Mouse (Mus musculus) mouse embryonic stem cell (cell line): Measurements from ENCODE around the gene Ly6f.
"Not testable (repeated sequence)": the region's sequence is repeated elsewhere in the genome, so short reads cannot be mapped to it uniquely, and the experiment has no call there.

Source experiments
- in situ Hi-C, 2 experiments: fragments of 300-500 bp; cut with MboI; formaldehyde crosslinking; loops; 1 replicate in 1 of 2; 3 replicates in 1 of 2; pipeline ENCODE4 v1.14.3; 2019 to 2020; ENCODE audit warnings: low sequenced_read_pairs in 2 of 2, low pct_unique_long_range_greater_than_20kb in 1 of 2, mixed read lengths in 1 of 2; ENCODE audit not compliant: unreplicated experiment in 1 of 2

Gene Ly6f

DNA sequence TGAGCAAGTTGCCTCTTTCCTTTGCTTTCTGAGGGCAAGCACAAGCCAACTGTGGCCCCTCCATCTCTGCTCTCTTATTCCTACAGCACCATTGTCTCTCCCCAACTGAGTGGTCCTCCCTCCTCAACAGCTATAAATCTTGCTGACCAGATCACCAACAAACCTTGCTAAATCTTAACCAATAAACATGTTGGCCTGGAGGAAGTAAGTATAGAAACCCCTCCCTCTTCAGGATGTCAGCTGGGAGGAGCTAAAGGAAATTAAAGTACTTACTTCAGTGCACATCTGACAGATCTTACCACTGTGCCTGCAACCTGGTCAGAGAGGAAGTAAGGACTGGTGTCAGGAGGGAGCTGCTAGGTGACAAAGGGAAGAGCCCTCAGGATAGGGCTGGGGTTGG lies at the start of gene Ly6f:
TSS of gene Ly6f (plus strand) at position 301 of the 400 bp plus-strand sequence.
- in situ Hi-C loops: no loop called here

DNA sequence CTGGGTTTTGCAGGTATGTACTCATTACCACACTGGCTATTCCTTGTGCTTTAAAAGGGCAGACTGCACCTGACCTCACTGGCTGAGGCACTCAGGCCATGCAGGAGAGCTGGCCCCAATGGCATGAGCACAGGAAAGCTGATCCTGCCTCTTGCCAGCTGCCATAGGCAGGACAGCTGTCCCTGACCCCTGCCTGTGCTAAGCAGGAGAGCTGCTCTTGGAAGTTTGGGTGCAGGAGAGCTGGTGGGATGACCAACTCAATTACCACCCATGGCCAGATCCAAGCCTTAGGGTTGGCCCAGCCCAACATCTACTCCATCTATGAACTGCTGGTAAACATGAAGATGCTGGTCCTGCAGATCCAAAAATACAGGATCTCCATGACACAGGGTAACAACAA lies 46.3 kb upstream of the Ly6f start:
- in situ Hi-C loops: no loop called here

DNA sequence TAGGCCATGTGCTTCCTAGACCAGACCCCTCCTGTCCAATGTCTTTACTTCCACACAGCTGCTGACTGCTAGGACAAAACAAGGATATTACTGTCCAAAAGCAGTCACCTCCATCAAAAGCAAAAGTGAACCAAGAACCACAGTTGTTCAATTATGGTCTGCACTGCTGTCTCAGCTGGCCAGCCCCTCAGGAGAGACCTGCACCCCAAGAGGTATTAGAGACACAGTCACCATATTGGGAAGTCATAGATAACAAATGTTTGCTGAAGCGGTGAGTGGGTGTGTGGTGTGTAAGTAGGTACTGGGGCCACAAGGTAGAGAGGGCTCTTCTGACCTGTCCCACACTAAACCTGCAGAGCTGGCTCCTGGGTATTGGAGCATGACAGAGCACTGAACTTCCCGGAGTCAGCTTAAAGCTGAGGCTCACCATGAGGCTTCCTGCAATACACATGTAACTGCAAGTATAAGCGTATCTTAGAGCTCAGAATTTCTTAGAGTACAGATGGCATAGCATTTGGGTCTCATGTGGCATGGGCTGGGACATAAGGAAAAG lies 30.4 kb upstream of the Ly6f start:
- in situ Hi-C loops: no loop called here

DNA sequence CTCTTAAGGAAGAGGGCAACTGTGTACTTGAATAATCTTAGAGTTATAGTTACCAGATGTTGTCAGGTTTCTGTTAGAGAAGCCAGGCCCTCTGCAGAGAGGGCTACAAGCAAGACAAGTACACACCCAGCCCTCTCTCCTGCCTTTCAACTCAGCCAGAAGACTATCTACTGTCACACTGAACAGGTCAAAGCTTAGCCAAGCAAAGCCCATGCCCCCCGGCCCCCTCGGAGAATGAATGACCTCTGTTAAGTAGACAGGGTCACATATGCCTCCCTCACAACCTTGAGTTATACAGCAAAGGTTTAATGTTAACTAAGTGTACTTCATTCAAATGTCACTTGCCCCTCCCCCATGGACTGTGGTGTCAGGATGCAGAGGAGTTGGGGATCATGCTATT lies 27.7 kb upstream of the Ly6f start:
- in situ Hi-C loops: no loop called here

DNA sequence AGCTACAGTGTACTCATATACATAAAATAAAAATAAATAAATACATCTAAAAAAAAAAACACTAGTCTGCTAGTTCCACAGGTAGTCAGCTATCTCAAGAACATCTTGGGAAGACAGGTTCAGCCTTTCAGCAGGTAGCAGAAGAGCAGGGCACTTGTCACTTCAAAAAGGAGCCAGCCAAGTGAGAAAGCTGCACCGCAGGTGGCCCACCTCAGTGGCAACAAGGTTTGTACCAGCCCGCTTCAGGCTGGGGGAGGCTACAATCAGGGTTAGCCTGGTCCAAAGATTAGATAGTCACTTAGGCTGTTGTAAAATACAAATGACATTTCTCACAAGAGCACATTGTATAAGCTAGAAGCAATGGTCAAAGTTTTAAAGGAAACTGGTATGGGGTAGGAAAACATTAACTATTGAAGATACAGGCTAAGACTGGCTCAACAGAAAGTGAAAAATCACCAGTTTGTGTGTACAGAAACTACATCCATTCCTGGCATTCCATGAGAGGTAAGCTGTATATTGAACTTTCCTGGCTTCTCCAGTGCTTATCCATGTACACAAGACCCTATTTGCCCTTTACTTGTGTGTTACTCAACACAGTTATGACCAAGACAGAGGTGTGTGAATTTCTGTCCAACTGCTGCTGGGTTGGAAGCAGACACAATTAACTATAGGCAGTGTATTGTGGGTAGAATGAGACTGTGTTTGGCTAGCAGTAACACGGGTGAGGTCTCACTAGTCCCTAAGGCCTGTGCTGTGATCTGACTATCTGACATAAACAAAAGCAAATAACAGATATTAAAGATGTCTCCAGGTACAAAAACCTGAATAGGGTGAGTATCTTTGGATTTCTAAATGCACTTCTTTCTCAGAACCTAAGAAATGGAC lies 25.2 kb upstream of the Ly6f start:
- in situ Hi-C loops: no loop called here

DNA sequence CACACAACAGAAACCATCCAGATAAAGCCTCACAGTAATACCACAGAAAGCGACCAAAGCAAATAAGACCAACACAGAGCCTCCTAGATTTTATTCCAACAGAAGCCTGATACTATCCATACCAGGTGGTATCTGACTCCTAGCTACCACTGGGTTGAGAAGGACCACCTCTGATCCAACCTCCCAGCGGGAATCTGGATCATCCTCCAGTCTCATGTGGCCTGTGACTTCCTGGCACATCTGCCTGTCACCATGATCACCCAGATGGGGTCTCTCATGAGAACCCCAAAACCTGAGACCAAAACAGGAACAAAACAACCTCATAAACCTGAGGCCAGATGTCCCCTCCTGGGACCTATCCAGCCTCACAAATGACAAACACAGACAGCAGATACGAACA lies 13.6 kb upstream of the Ly6f start:
- in situ Hi-C loops: no loop called here

DNA sequence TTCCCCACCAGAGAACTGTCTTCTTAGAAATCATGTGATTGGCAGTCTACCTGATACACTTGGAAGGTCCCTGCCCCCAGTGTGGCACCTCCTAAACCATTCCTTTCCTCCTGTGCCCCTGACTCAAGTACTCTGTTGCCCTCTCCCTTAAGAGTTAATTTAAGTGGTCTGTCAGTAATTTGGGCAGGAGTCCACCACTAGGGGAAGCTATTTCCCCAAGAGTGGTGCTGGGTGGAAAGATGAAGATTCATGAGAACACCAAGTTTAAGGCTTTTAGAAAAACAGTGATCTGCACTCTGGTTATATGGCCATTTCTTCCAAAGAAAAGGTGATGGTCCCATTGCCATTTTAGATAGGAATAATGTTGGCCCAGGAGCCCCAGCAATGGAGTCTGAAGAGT lies 2.4 kb upstream of the Ly6f start:
- in situ Hi-C loops: no loop called here

DNA sequence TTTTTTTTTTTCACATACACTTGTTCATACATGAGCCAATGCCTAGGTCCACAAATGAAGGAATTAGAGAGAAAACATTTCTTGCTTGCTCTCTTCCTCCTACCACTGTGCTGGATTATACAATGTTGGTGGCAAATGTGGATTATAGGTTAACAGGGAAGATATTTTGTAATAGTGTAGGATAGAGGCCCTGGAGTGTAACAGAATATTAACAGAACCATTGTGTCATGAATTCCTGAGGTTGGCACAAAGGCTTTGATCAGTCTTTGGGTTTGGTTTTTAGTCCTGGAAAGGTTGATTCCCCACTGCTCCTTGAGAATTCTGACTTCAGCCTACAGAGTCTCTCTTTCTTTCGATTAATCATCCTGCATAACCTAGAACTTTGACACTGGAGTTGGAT lies 1.6 kb upstream of the Ly6f start:
- in situ Hi-C loops: no loop called here

DNA sequence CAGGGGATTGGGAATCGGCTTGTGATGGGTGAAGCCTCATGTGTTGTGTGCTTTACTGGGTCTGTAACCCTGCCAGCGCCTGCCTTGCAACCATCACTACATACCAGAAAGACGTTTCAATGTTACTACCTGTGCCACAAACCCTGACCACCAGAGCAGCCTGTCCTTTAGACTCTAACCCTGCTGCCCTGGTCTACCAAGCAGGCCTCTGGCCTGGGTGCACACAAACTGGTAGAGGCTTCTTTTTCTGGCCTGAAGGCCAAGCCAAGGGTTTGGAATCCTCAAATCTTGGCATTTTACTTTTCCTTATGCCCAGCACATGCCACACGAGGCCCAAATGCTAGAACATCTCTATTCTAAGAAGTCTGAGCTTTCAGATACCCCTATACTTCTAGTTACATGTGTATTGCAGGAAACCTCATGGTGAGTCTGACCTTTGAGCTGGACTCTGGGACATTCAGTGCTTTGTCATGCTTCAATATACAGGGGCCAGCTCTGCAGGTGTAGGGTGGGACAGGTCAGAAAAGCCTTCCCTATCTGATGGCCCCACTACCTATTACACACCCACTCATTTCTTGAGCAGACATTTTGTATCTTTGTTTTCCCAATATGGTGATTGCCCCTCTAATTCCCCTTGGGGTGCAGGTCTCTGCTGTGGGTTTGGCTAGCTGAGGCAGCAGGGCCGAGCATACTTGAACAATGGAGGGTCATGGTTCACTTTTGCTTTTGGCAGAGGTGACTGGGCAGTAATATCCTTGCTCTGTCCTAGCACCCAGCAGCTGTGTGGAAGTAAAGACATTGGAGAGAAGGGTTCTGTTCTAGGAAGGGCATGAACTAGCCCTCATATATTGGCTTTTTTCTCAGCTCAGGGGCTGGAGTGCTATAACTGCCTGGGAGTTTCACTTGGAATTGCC lies 952 bp downstream of the Ly6f start:
- in situ Hi-C loops: no loop called here

DNA sequence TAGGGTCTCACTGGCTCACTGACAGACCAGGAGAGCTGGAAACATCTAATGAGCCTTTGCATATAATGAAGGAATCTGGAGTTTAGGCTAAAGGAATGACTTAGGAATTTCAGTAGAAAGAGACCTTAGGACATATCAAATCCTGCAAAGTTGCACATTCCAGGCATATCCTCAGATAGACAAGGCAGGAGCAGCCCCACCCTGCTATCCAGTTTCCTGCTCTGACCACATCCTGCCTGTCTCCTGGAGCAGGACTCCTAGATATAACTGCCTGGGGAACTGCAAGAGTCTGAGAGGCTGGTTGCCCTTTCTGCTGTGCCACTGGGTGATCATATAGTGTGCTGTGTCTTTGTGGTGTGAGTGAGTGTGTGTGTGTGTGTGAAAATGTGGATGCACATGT lies 1.9 kb downstream of the Ly6f start:
- in situ Hi-C loops: no loop called here

DNA sequence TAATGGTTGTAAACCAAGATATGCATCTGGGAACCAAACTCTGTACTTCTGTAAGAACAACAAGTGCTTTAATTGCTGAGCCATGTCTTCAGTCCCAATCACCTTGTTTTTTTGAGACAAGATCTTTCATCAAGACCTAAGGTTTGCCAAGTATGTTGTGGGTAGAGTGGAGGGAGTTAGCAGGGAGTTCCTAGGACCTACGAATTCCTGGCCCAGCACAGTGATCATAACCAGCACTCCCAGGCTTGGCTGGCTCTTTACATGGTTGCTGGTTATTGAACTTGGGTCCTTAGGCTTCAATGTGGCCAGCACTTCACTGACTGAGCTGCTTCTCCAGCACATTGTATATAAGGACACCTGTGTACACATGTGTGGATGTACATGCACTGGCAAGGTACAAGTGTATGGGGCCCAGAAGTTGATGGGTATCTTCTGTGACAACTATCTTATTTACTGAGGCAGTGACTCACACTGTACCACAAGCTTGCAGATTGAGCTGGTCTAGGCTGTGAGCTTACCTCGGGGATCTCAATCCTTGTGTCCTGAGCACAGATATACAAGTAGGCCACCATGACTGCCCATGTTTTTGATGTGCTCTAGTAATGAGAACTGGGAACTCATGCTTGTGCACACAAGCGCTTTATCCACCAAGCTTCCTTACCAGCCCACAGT lies 2.6 kb downstream of the Ly6f start:
- in situ Hi-C loops: no loop called here

DNA sequence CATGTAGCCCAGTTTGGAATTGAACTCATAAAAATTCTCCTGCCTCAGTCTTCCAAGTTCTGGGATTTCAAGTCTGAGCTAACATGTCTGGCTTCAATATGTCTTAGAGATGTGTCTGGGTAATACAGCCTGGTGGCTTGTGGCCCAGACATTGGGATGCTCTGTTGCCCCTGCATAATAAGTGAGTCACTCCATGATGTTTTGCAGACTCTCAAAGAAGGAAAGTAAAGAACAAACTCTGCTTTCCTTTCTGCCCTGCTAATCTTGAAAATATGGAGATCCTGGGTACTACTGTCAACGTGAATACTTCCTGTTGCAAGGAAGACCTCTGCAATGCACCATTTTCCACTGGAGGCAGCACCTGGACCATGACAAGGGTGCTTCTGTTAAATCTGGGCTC lies 3.2 kb downstream of the Ly6f start:
- in situ Hi-C loops: no loop called here

DNA sequence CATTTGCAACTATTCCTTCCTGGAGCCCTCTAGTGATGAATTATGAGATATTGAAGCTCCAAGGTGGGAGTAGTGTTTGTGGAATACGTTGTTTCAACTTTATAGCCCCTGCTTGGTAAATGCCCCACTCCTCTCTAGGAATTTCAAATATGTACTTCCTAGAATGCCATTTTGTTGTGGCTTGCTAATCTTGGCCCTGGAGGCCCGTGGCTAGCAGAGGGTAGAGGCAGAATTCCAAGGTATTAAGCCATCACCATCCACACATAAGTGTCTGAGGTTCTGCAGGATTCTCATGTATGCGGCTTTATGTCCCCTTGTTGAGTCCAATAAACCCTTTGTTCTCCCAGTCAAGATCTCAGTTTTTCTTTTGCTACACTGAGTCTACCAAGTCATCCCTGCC lies 3.7 kb downstream of the Ly6f start:
- in situ Hi-C loops: no loop called here

DNA sequence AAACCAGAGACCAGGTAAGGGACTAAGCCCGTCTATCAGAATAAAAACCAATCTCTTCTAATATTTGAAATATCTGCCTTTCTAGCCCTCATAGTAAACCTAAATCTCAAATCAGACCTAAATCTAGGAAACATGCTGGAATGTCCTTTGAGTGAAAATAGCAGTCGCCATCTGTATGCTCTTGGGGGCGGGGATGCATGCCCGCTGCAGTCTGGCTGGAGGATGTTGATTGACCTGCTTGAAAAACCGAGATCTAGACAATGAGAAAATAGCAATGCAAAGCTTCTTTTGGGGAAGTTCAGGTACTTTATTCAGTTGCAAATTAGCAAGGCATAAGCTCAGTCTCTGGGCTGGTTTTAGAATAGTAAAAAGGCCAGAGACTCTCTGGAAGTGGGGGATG lies 13.8 kb downstream of the Ly6f start:
- in situ Hi-C loops: not testable (repeated sequence)

DNA sequence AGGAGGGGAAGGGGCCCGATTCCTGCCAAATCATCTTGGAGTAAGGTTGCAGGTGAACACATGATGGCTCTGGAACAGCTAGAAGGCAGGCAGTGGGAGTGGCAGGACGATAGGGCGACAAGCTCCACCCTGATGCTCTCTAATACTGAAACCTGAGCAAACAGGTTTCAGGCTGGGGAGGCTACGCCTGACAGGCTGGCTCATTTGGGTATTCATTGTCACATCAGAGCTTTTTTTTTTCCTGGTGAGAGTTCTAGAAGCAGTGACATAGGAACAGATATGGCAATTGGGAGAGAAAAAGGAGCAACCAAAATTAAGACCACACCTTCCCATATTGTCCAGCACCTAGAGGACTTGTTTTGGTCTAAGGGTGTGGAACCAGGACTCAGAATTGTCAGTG lies 18.3 kb downstream of the Ly6f start:
- in situ Hi-C loops: not testable (repeated sequence)

DNA sequence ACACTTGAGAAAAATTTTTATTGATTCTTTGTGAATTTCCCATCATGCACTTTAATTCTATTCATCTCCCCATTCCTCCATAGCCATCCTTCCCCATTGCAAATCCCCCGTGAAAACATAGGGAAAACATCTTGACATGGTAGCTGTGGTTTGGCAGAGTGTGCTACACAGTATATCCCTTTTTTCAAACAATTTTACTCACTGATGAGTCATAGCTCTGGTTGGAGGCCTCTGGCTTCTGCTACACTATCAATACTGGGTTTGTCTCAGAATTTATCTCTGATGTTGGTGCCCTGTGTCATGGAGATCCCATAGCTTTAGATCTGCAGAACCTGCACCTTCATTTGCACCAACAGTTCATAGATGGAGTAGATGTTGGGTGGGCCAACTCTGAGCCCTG lies 24.2 kb downstream of the Ly6f start:
- in situ Hi-C loops: no loop called here

DNA sequence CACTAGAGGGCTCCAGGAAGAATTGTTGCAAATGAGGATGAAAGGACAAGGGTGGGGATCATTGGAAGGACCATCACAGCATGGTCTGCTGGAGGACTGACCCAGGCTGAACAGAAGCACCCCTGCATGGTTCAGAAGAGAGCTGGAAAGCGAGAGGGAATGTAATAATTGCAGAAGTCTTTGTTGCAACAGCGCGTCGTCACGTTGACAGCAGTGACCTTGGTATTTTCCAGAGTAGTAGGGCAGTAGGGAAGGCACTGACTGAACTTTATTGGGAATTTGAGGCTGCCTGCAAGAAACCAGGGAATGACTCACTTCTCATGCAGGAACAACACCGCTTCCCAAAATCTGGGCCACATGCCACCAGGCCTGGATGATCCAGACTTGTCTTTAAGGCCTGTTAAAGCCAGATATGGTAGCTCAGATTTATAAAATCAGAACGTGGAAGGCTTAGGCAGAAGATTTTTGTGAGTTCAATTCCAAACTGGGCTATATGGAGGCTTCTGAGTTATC lies 25.7 kb downstream of the Ly6f start:
- in situ Hi-C loops: no loop called here

DNA sequence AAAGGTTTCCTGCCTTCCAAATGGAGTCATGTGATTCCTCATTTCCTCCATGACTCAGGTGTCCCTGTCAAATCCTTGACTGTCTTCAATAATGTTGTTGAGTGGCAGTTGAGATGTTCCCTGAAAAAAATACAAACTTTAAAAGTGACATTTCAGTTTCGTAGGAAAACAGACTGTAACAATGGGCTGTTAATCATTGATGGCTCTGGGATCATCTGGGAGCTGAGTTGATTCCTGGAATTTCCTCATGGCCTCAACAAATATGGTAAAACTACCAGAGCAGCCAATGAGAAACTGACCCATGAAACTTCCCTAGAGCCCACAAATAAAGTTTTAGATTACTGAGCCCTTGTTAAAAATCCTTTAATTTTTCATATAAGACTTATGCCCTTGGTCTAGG lies 37.9 kb downstream of the Ly6f start:
- in situ Hi-C loops: no loop called here

DNA sequence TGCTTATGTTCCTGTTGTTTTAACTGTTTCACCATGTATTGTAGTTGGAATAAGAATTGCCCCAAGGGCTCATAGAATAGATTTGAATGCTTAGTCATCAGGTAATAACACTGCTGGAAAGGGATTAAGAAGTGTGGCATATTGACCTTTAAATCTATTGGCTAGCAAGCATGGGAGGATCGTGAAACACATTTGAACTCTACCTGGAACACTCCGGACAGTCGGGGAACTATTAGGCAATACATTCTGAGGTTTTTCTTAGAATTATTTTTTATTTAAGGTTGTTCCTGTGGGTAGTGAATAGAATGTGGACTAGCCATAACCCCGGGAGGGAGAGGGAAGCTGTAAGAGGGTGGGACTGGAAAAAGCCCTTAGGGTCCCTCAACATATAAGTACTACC lies 41.0 kb downstream of the Ly6f start:
- in situ Hi-C loops: no loop called here
